32 mouse cellular contexts compared by ENCODE assay signal in the genomic region with DNA sequence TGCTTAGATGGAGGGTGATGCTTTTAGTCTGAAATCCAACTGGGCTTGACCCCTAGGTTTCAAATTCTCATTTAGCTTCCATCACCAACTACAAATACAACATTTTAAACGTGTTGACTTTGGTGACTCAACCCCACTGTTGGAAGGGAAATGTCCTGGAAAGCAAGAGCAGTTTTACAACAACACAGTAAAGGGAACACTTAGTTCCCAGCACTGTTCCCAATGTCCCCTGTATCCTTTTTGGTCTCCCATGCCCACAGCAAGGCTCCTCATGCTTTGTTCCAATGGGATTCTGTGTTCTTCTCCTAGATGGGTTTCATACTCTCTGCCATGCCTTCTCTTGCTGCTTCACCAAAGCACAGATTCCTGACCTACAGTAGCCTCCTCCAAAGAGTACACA.
"Had no signal": no experiment of that assay in that cellular context is flagged by ENCODE, and none has a peak within 500 bp of the region (broad histone marks: within the 10 kb centered on the region; RNA-seq: fewer than 3 reads in every experiment).

No protein-coding gene starts in this region.

- H3K4me3 ChIP-seq: limb, embryonic 10.5 days; limb, embryonic 12.5 days; limb, embryonic 13.5 days; limb, embryonic 15.5 days; liver, embryonic 12.5 days; liver, embryonic 13.5 days; liver, embryonic 15.5 days; lung, embryonic 15.5 days; megakaryocyte, embryonic 14.5 days; midbrain, embryonic 10.5 days; midbrain, embryonic 12.5 days; midbrain, embryonic 13.5 days; midbrain, embryonic 15.5 days; myocyte; neural tube, embryonic 12.5 days had no signal

- H3K36me3 ChIP-seq: limb, embryonic 10.5 days; limb, embryonic 12.5 days; limb, embryonic 13.5 days; limb, embryonic 15.5 days; liver, embryonic 12.5 days; liver, embryonic 13.5 days; liver, embryonic 15.5 days; lung, embryonic 15.5 days; midbrain, embryonic 10.5 days; midbrain, embryonic 12.5 days; midbrain, embryonic 13.5 days; midbrain, embryonic 15.5 days; neural tube, embryonic 12.5 days had no signal

- H3K4me2 ChIP-seq: limb, embryonic 12.5 days; limb, embryonic 13.5 days; limb, embryonic 15.5 days; liver, embryonic 11.5 days; liver, embryonic 12.5 days; liver, embryonic 13.5 days; liver, embryonic 15.5 days; lung, embryonic 14.5 days; lung, embryonic 15.5 days; midbrain, embryonic 11.5 days; midbrain, embryonic 12.5 days; midbrain, embryonic 13.5 days; midbrain, embryonic 15.5 days; neural tube, embryonic 12.5 days had no signal

- H3K27me3 ChIP-seq: limb, embryonic 12.5 days; limb, embryonic 13.5 days; limb, embryonic 15.5 days; liver, embryonic 12.5 days; liver, embryonic 13.5 days; liver, embryonic 15.5 days; lung, embryonic 15.5 days; megakaryocyte, embryonic 14.5 days; midbrain, embryonic 12.5 days; midbrain, embryonic 13.5 days; midbrain, embryonic 15.5 days; neural tube, embryonic 12.5 days had no signal

- H3K27ac ChIP-seq: limb, embryonic 10.5 days; limb, embryonic 12.5 days; limb, embryonic 13.5 days; limb, embryonic 15.5 days; liver, embryonic 12.5 days; liver, embryonic 13.5 days; liver, embryonic 14.5 days; liver, embryonic 15.5 days; lung, embryonic 15.5 days; macrophage; midbrain, embryonic 10.5 days; midbrain, embryonic 12.5 days; midbrain, embryonic 13.5 days; midbrain, embryonic 15.5 days; neural tube, embryonic 12.5 days had no signal

- H3K9ac ChIP-seq: limb, embryonic 12.5 days; limb, embryonic 13.5 days; limb, embryonic 15.5 days; liver, embryonic 12.5 days; liver, embryonic 13.5 days; liver, embryonic 14.5 days; liver, embryonic 15.5 days; liver, postnatal 0 days; lung, embryonic 14.5 days; lung, embryonic 15.5 days; midbrain, embryonic 12.5 days; midbrain, embryonic 13.5 days; midbrain, embryonic 15.5 days; neural tube, embryonic 12.5 days had no signal

- ATAC-seq: liver, embryonic 12.5 days; liver, postnatal 0 days; lung, postnatal 0 days; midbrain, embryonic 13.5 days; midbrain, embryonic 15.5 days; midbrain, embryonic 16.5 days had no signal

- DNase-seq: left cerebral cortex, postnatal 4 days; liver; liver, embryonic 13.5 days; liver, postnatal 0 days; lung, adult 18-20 months; lung, adult 2 months; lung, embryonic 14.5 days; lung, postnatal 10 days; lung, postnatal 14 days; lung, postnatal 36 days; lung, postnatal 4 days; midbrain, embryonic 14.5 days had no signal

- H3K9me3 ChIP-seq: limb, embryonic 10.5 days; limb, embryonic 12.5 days; limb, embryonic 13.5 days; limb, embryonic 15.5 days; liver, embryonic 12.5 days; liver, embryonic 13.5 days; liver, embryonic 15.5 days; lung, embryonic 15.5 days; midbrain, embryonic 10.5 days; midbrain, embryonic 12.5 days; midbrain, embryonic 13.5 days; midbrain, embryonic 15.5 days; neural tube, embryonic 12.5 days had no signal

- H3K4me1 ChIP-seq: limb, embryonic 10.5 days; limb, embryonic 12.5 days; limb, embryonic 13.5 days; limb, embryonic 15.5 days; liver, embryonic 12.5 days; liver, embryonic 13.5 days; liver, embryonic 15.5 days; lung, embryonic 15.5 days; megakaryocyte, embryonic 14.5 days; midbrain, embryonic 10.5 days; midbrain, embryonic 12.5 days; midbrain, embryonic 13.5 days; midbrain, embryonic 15.5 days; neural tube, embryonic 12.5 days had no signal
